Mouse (Mus musculus) G1E (cell line): ENCODE measurements around the gene Pxt1.

Experiments
- CTCF ChIP-seq: IDR thresholded peaks from 2 replicates; pipeline ENCODE4 v1.5.1; 2012; ENCODE audit warnings: low read depth, low read length, inconsistent platforms, mixed read lengths
- GATA1 ChIP-seq: IDR thresholded peaks from 2 replicates; pipeline ENCODE4 v1.6.1; 2012; ENCODE audit warnings: borderline replicate concordance, low read length, inconsistent platforms, mixed read lengths
- POLR2AphosphoS5 ChIP-seq: IDR thresholded peaks from 2 replicates; pipeline ENCODE4 v1.6.1; 2012; ENCODE audit warnings: low read depth, low read length, inconsistent platforms; ENCODE audit not compliant: insufficient replicate concordance
- TAL1 ChIP-seq: conservative IDR thresholded peaks from 2 replicates; pipeline ENCODE4 v1.6.1; 2012; ENCODE audit warnings: low read depth, low read length, inconsistent platforms, mixed read lengths

GRCm38 (mm10) chr17:28943740-28944139 lies at the start of gene Pxt1:
- TF ChIP-seq CTCF (no peak), TAL1 (no peak), GATA1 (no peak), POLR2AphosphoS5 (no peak)
